In genomic region chr1:192091806-192092772, GRCm38 (mm10) we compare ENCODE assay signal across 8 mouse cellular contexts. TPM values are rescaled to one million over a fixed set of nuclear protein-coding genes. Genes with fewer than 3 reads are reported as not detected.
DNase-seq lines count a peak whose midpoint lies in the region; ATAC-seq lines count a peak whose summit lies in the region.

Gene Traf5, minus strand, starts transcription at chr1:192092559.

- H3K27ac ChIP-seq in hindbrain, embryonic 12.5 days = no peak within 1 kb of the TSS

- H3K36me3 ChIP-seq in hindbrain, embryonic 12.5 days = no peaks in the 10 kb centered on the region

- H3K27me3 ChIP-seq in hindbrain, embryonic 12.5 days = peaks cover 33% of the 10 kb centered on the region

- no peaks in the 10 kb centered on the region for H3K9me3 ChIP-seq in hindbrain, embryonic 12.5 days (replicated peaks)

- peak; percentile 97 for DNase-seq in Muller cell, postnatal 12 days (ENCODE audit: inconsistent ontology term)
- DNase-seq in cerebellum, adult 9-11 months = peak; percentile 88
- DNase-seq in frontal cortex, postnatal 10 days (ENCODE audit: low spot score in 2 of 2) = peak; percentile 90 to 92
- DNase-seq in layer of hippocampus, postnatal 25 days (ENCODE audit: extremely low spot score in 1 of 2, low spot score in 1 of 2) = peak; percentile 78 to 79
- DNase-seq in lung, postnatal 25 days (ENCODE audit: low spot score) = peak; percentile 99
- DNase-seq in retina, embryonic 14.5 days (ENCODE audit: low spot score) = peak; percentile 95
- DNase-seq in thymus, postnatal 4 days = peak; percentile 100

- peak; percentile 97 for ATAC-seq in hindbrain, embryonic 12.5 days (ENCODE audit: low FRiP score)

- WGBS in hindbrain, embryonic 12.5 days = 3% methylated on average over 63 of the region's 63 CpGs

- H3K4me2 ChIP-seq in hindbrain, embryonic 12.5 days (replicated peaks) = peak within 1 kb of the TSS; percentile 83

- peaks cover 3% of the 10 kb centered on the region; the same call in 1 of the 2 replicates for H3K4me1 ChIP-seq in hindbrain, embryonic 12.5 days

- peak within 1 kb of the TSS; percentile 69 for H3K9ac ChIP-seq in hindbrain, embryonic 12.5 days

- peak within 1 kb of the TSS; percentile 52 for H3K4me3 ChIP-seq in hindbrain, embryonic 12.5 days

RNA-seq across cellular contexts. Expression of gene Traf5, which starts in this region (rescaled TPM):
- 4.1 and 5.3 TPM in 2 replicates for polyA plus RNA-seq in hindbrain, embryonic 12.5 days (2016; fragmentation: Nextera tagmentation; extraction: Ambion mirVana)
- total RNA-seq in layer of hippocampus, postnatal 25 days (2021) = 1 to 10 TPM; 2.6 to 4.9 TPM
